Mouse (Mus musculus): ENCODE data around the gene Ppara. TPM values are rescaled to one million over a fixed set of nuclear protein-coding genes. Genes with fewer than 3 reads are reported as not detected.
A peak's percentile ranks its signal among the peaks of the same experiment; 100 is the strongest.

Gene Ppara
- total RNA-seq (2021) (10 to 100 TPM; 53.1 to 60.7 TPM), polyA plus RNA-seq (2012; rRNA removed) (12.9 and 25.4 TPM in 2 replicates)
- long read RNA-seq, partial matches to known transcripts: 3 of 24 reads
- long read RNA-seq, other reads (novel, unspliced or antisense): 17 of 24 reads

- 4% methylated on average over 28 of the region's 28 CpGs for WGBS
- H3K27ac ChIP-seq: peak within 1 kb of the TSS; percentile 99
- H3K4me3 ChIP-seq: peak within 1 kb of the TSS; percentile 62
- H3K27me3 ChIP-seq (ENCODE audit: control insufficient read depth, insufficient read depth, low read length): 0 out of 2 replicates have a peak, but pooled peaks cover 1% of the 10 kb centered on the region
- peak within 1 kb of the TSS; percentile 87 for H3K9ac ChIP-seq (ENCODE audit: low read depth, low read length)
- no peaks in the 10 kb centered on the region for H3K36me3 ChIP-seq (ENCODE audit: control insufficient read depth, insufficient read depth, low read length)
- intact Hi-C loops (cut with DNase I): loop anchor here (5.0 kb wide), 2 partner anchors 43 to 78 kb away; partner anchors contain the start of gene Cdpf1
- peaks cover 1% of the 10 kb centered on the region; the same call in 1 of the 2 replicates for H3K4me1 ChIP-seq (ENCODE audit: control insufficient read depth, insufficient read depth, low read length)
- DNase-seq: peak; percentile 67 to 75
- no peak; the same call in 1 of the 2 replicates for TF ChIP-seq POLR2A (IDR thresholded peaks at IDR 0.05; ENCODE audit: insufficient read depth, low read depth, low read length)
- peak; percentile 89 for TF ChIP-seq EP300 (IDR thresholded peaks at IDR 0.05; ENCODE audit: insufficient read depth, low read depth, low read length)
- H3K79me2 ChIP-seq (replicated peaks; ENCODE audit: control insufficient read depth, insufficient read depth, low read length): no peaks in the 10 kb centered on the region
Observed at GRCm38 (mm10) chr15:85734571-85735033, at the start of gene Ppara. Ppara (plus strand) TSS chr15:85734983.

GRCm38 (mm10) chr15:85686641-85687395, 48.0 kb upstream of the Ppara start:
- TF ChIP-seq EP300 (IDR thresholded peaks at IDR 0.05; ENCODE audit: insufficient read depth, low read depth, low read length): no peak
- no peak for TF ChIP-seq POLR2A (IDR thresholded peaks at IDR 0.05; ENCODE audit: insufficient read depth, low read depth, low read length)
- TF ChIP-seq CTCF (IDR thresholded peaks at IDR 0.05): no peak
- DNase-seq: peak; percentile 81 to 86
- peaks cover 61% of the 10 kb centered on the region for H3K4me1 ChIP-seq (ENCODE audit: control insufficient read depth, insufficient read depth, low read length)
- 27% methylated on average over 11 of the region's 11 CpGs for WGBS
- peaks cover 20% of the 10 kb centered on the region for H3K79me2 ChIP-seq (replicated peaks; ENCODE audit: control insufficient read depth, insufficient read depth, low read length)
- intact Hi-C loops (cut with DNase I): no loop called here
- H3K27ac ChIP-seq: peak overlapping the region; percentile 89
- H3K27me3 ChIP-seq (ENCODE audit: control insufficient read depth, insufficient read depth, low read length): no peaks in the 10 kb centered on the region
- peak overlapping the region; percentile 11; the same call in 1 of the 2 replicates for H3K4me3 ChIP-seq
- peak overlapping the region; percentile 18; the same call in 1 of the 2 replicates for H3K9ac ChIP-seq (ENCODE audit: low read depth, low read length)
- H3K36me3 ChIP-seq (ENCODE audit: control insufficient read depth, insufficient read depth, low read length): peaks cover 70% of the 10 kb centered on the region

- Histone ChIP-seq H3K27me3 (ENCODE audit: control insufficient read depth, insufficient read depth, low read length) (no peaks in the 10 kb centered on the region), H3K27ac (peak overlapping the region; percentile 74), H3K4me3 (0 out of 2 replicates have a peak overlapping the region, but pooled peaks have one; percentile 8), H3K36me3 (ENCODE audit: control insufficient read depth, insufficient read depth, low read length) (peaks cover 63% of the 10 kb centered on the region), H3K4me1 (ENCODE audit: control insufficient read depth, insufficient read depth, low read length) (peaks cover 60% of the 10 kb centered on the region), H3K79me2 (replicated peaks; ENCODE audit: control insufficient read depth, insufficient read depth, low read length) (peaks cover 21% of the 10 kb centered on the region), H3K9ac (ENCODE audit: low read depth, low read length) (peak overlapping the region; percentile 18; the same call in 1 of the 2 replicates)
- DNase-seq: peak in 1 of 2 experiments; percentile 65
- TF ChIP-seq CTCF (IDR thresholded peaks at IDR 0.05): no peak
- no peak for TF ChIP-seq POLR2A (IDR thresholded peaks at IDR 0.05; ENCODE audit: insufficient read depth, low read depth, low read length)
- TF ChIP-seq EP300 (IDR thresholded peaks at IDR 0.05; ENCODE audit: insufficient read depth, low read depth, low read length): no peak
- 54% methylated on average over 15 of the region's 15 CpGs for WGBS
- intact Hi-C loops (cut with DNase I): no loop called here
Observed at GRCm38 (mm10) chr15:85687630-85688410, 47.0 kb upstream of the Ppara start.

GRCm38 (mm10) chr15:85688734-85689133, 46.0 kb upstream of the Ppara start:
- TF ChIP-seq EP300 (IDR thresholded peaks at IDR 0.05; ENCODE audit: insufficient read depth, low read depth, low read length) (no peak), CTCF (IDR thresholded peaks at IDR 0.05) (no peak), POLR2A (IDR thresholded peaks at IDR 0.05; ENCODE audit: insufficient read depth, low read depth, low read length) (no peak)
- intact Hi-C loops (cut with DNase I): no loop called here
- 16% methylated on average over 6 of the region's 6 CpGs for WGBS
- DNase-seq: no peak
- H3K79me2 ChIP-seq (replicated peaks; ENCODE audit: control insufficient read depth, insufficient read depth, low read length): peaks cover 18% of the 10 kb centered on the region
- peaks cover 54% of the 10 kb centered on the region for H3K36me3 ChIP-seq (ENCODE audit: control insufficient read depth, insufficient read depth, low read length)
- H3K27me3 ChIP-seq (ENCODE audit: control insufficient read depth, insufficient read depth, low read length): no peaks in the 10 kb centered on the region
- H3K9ac ChIP-seq (ENCODE audit: low read depth, low read length): no peak overlapping the region
- H3K4me3 ChIP-seq: no peak overlapping the region
- H3K27ac ChIP-seq: peak overlapping the region; percentile 74
- H3K4me1 ChIP-seq (ENCODE audit: control insufficient read depth, insufficient read depth, low read length): peaks cover 55% of the 10 kb centered on the region

- WGBS: 76% methylated on average over 6 of the region's 6 CpGs
- peaks cover 18% of the 10 kb centered on the region for H3K79me2 ChIP-seq (replicated peaks; ENCODE audit: control insufficient read depth, insufficient read depth, low read length)
- DNase-seq: no peak
- H3K9ac ChIP-seq (ENCODE audit: low read depth, low read length): no peak overlapping the region
- peaks cover 47% of the 10 kb centered on the region for H3K36me3 ChIP-seq (ENCODE audit: control insufficient read depth, insufficient read depth, low read length)
- H3K4me1 ChIP-seq (ENCODE audit: control insufficient read depth, insufficient read depth, low read length): peaks cover 51% of the 10 kb centered on the region
- no peaks in the 10 kb centered on the region for H3K27me3 ChIP-seq (ENCODE audit: control insufficient read depth, insufficient read depth, low read length)
- H3K4me3 ChIP-seq: no peak overlapping the region
- peak overlapping the region; percentile 74 for H3K27ac ChIP-seq
- intact Hi-C loops (cut with DNase I): no loop called here
- no peak for TF ChIP-seq CTCF (IDR thresholded peaks at IDR 0.05)
- TF ChIP-seq POLR2A (IDR thresholded peaks at IDR 0.05; ENCODE audit: insufficient read depth, low read depth, low read length): no peak
- TF ChIP-seq EP300 (IDR thresholded peaks at IDR 0.05; ENCODE audit: insufficient read depth, low read depth, low read length): no peak
Observed at GRCm38 (mm10) chr15:85689523-85689922, 45.3 kb upstream of the Ppara start.
